Mouse (Mus musculus): ENCODE results near the gene Nexmif.
"Not testable (repeated sequence)": the region's sequence is repeated elsewhere in the genome, so short reads cannot be mapped to it uniquely, and the experiment has no call there.

The Nexmif gene

GRCm38 (mm10) chrX:104200736-104201591, at the start of gene Nexmif:
Nexmif (minus strand) TSS chrX:104201185.
- H3K36me3 ChIP-seq (ENCODE audit: control insufficient read depth, insufficient read depth, low read length, poor library complexity, severe bottlenecking): no peaks in the 10 kb centered on the region
- H3K27me3 ChIP-seq (ENCODE audit: control insufficient read depth, insufficient read depth, low read length, poor library complexity, severe bottlenecking): no peaks in the 10 kb centered on the region; the same call in 1 of the 2 replicates
- peak; percentile 14 for DNase-seq (ENCODE audit: low read depth, low spot score)

- Histone ChIP-seq H3K36me3 (ENCODE audit: control insufficient read depth, insufficient read depth, low read length, poor library complexity, severe bottlenecking) (no peaks in the 10 kb centered on the region), H3K27me3 (ENCODE audit: control insufficient read depth, insufficient read depth, low read length, poor library complexity, severe bottlenecking) (no peaks in the 10 kb centered on the region)
- DNase-seq (ENCODE audit: low read depth, low spot score): no peak
Observed at GRCm38 (mm10) chrX:104208701-104209100, 7.7 kb upstream of the Nexmif start.

DNA sequence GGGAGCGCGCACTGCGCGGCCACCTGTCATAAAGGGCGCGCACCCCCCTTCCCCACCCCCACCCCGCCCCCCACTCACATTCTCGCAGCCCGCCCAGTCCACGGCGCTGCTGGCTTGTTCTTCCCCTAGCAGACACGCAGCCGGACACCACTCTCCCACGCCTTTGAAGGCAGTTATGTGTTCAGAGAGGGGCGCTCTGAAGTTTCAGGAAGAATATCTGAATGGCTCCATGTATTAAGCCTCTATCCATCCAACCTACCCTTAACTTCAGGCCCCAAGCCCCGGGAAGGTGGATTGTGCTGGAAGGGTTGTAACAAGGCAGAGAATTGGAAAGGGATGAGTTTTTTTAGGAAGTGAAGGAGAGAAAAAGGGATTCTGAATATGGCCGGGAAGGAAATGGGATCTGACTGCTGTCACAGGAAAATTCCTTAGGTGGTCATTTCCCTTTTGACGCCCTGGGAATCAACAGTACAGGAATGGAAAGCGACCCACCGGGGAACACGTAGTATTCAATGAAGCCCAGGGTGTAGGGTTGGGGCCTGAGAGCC, 681 bp upstream of the Nexmif start:
- no peaks in the 10 kb centered on the region for H3K36me3 ChIP-seq (ENCODE audit: control insufficient read depth, insufficient read depth, low read length, poor library complexity, severe bottlenecking)
- no peaks in the 10 kb centered on the region; the same call in 1 of the 2 replicates for H3K27me3 ChIP-seq (ENCODE audit: control insufficient read depth, insufficient read depth, low read length, poor library complexity, severe bottlenecking)
- DNase-seq (ENCODE audit: low read depth, low spot score): no peak

DNA sequence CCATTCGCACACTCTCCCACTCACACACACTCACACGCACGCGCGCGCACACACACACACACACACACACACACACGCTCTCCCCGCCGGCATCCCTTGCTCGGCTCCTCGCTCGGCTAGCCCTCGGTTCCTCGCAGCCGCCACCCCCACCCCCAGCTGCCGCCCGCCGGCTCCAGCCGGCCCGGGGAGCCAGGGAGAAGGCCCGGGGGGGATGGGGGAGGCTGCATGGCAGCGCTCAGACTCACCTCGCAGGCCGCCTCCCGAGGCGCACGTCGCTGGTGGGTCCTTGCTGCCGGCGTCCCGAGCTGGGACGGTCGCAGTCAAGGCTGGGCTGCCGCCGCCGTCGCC, 623 bp downstream of the Nexmif start:
- H3K36me3 ChIP-seq (ENCODE audit: control insufficient read depth, insufficient read depth, low read length, poor library complexity, severe bottlenecking): no peaks in the 10 kb centered on the region
- DNase-seq (ENCODE audit: low read depth, low spot score): peak; percentile 6
- H3K27me3 ChIP-seq (ENCODE audit: control insufficient read depth, insufficient read depth, low read length, poor library complexity, severe bottlenecking): no peaks in the 10 kb centered on the region; the same call in 1 of the 2 replicates

DNA sequence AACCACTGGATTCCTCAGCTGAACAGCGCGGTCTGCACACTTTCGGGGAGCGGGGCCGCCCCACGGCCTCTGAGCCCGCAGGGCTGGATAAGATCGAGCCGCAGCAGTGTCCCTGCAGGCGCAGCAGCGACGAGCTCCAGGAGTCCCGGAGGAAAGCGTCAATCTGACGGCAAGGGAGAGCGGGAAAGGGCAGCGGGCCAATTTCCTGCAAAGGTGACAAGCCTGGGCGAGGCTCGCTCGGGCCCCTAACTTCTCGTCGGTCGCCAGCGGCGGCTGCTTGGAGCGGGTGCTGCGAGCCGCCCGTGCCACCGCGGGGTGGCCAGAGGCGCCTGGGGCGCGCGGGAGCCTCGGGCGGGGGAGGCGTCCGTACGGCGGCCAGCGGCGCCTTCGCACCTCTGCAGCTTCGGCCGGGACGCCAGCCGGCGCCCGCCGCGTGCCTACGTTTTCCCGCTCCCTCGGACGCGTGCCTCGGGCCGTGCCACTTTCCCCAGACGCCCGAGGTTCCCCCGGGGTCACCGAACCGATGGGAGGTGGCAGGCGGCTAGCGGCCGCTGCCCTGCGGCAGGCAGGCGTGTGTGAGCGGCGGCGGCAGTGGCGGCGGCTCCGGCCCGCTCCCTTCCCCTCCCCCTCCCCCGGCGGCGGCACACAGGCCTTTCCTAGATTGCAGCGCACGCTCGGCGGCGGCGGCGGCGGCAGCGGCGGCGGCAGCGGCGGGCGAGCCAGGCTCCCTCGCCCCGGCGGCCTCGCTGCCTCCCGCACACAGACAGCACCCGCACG, 1.2 kb downstream of the Nexmif start:
- peak; percentile 16 for DNase-seq (ENCODE audit: low read depth, low spot score)
- H3K27me3 ChIP-seq (ENCODE audit: control insufficient read depth, insufficient read depth, low read length, poor library complexity, severe bottlenecking): no peaks in the 10 kb centered on the region; the same call in 1 of the 2 replicates
- H3K36me3 ChIP-seq (ENCODE audit: control insufficient read depth, insufficient read depth, low read length, poor library complexity, severe bottlenecking): no peaks in the 10 kb centered on the region

DNA sequence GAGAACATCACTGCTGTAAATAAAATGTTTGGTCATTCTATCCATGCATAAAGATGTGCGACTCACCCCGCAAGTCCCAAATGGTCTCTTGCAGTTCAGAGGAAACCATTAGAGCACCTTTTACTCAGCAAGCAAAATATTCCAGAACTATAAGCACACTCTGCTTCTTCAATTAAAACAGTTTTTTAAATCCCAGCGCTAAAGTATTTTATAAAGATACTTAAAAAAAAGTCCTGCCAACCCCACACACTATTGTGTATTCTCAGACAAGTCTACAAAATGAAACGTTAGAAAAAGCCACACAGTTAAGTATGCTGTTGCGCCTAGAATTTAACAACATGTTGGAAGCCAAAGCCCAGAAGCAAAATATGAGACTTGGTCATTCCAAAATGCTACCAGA, 1.9 kb downstream of the Nexmif start:
- DNase-seq (ENCODE audit: low read depth, low spot score): no peak
- Histone ChIP-seq H3K36me3 (ENCODE audit: control insufficient read depth, insufficient read depth, low read length, poor library complexity, severe bottlenecking) (no peaks in the 10 kb centered on the region), H3K27me3 (ENCODE audit: control insufficient read depth, insufficient read depth, low read length, poor library complexity, severe bottlenecking) (no peaks in the 10 kb centered on the region; the same call in 1 of the 2 replicates)

DNA sequence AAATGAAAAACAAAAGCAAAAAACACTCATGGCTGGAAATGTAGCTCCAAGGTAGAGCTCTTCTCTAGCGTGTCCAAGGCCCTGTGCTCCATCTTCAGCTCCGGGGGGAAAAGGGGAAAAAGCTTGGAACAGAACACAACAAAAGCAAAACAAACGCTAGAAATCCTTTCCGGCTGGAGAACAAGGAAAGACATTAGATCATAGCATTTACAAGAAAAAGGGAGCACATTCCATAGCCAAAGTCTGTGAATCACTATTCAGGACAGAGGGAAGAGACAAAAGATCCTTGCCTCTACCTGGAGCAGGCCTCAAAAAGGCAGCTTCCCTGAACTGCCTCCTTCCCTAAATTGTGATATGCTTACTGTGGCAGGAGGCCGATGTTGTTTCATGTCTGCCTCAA, 4.4 kb downstream of the Nexmif start:
- no peaks in the 10 kb centered on the region; the same call in 1 of the 2 replicates for H3K27me3 ChIP-seq (ENCODE audit: control insufficient read depth, insufficient read depth, low read length, poor library complexity, severe bottlenecking)
- no peaks in the 10 kb centered on the region for H3K36me3 ChIP-seq (ENCODE audit: control insufficient read depth, insufficient read depth, low read length, poor library complexity, severe bottlenecking)
- DNase-seq (ENCODE audit: low read depth, low spot score): no peak

- DNase-seq (ENCODE audit: low read depth, low spot score): peak; percentile 60
- Histone ChIP-seq H3K36me3 (ENCODE audit: control insufficient read depth, insufficient read depth, low read length, poor library complexity, severe bottlenecking) (no peaks in the 10 kb centered on the region), H3K27me3 (ENCODE audit: control insufficient read depth, insufficient read depth, low read length, poor library complexity, severe bottlenecking) (no peaks in the 10 kb centered on the region)
Observed at GRCm38 (mm10) chrX:104179257-104179656, 21.7 kb downstream of the Nexmif start.

- no peak for DNase-seq (ENCODE audit: low read depth, low spot score)
- Histone ChIP-seq H3K36me3 (ENCODE audit: control insufficient read depth, insufficient read depth, low read length, poor library complexity, severe bottlenecking) (no peaks in the 10 kb centered on the region), H3K27me3 (ENCODE audit: control insufficient read depth, insufficient read depth, low read length, poor library complexity, severe bottlenecking) (no peaks in the 10 kb centered on the region)
Observed at GRCm38 (mm10) chrX:104150072-104150471, 50.9 kb downstream of the Nexmif start.

DNA sequence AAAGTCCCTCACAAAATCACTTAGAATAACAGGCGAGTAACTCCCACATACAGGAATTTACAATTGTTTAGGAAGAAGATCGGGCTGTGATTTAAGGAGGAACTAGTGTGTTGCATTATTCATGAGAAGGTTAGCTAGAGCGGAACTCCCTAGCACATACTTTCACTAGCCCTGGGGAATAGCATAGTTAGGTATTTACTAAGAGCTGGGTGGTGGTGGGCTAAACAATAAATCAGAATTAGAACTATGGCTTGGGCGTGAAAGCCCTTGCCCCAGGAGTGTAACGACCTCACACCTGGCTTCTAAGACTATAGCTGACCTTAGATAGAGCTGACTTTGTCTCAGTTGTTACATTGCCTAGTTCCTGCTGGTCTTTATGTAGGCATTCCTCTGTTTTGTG, 85.7 kb downstream of the Nexmif start:
- not testable (repeated sequence) for H3K36me3 ChIP-seq (ENCODE audit: control insufficient read depth, insufficient read depth, low read length, poor library complexity, severe bottlenecking); H3K27me3 ChIP-seq (ENCODE audit: control insufficient read depth, insufficient read depth, low read length, poor library complexity, severe bottlenecking); DNase-seq (ENCODE audit: low read depth, low spot score)

GRCm38 (mm10) chrX:104114596-104114995, 86.4 kb downstream of the Nexmif start:
- no peaks in the 10 kb centered on the region for H3K36me3 ChIP-seq (ENCODE audit: control insufficient read depth, insufficient read depth, low read length, poor library complexity, severe bottlenecking)
- no peak for DNase-seq (ENCODE audit: low read depth, low spot score)

DNA sequence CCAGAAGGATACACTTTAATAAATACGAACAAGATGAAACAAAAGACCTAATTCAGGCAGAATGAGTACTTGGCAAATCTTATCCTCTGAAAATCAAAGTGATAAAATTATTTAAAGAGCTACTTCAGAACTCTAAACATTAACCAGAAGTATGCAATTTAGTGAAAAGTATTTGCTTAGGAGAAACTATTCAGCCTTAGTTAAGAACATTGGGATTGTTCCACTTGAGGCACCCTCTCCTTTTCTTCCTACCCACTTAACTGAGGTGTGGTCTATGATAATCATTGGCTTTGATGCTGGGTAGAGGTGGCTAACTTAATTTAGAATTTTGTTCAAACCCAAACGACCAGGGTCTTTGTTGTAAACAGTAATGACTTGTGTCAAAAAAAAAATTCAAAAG, 146.1 kb downstream of the Nexmif start:
- no peak for DNase-seq (ENCODE audit: low read depth, low spot score)
- H3K27me3 ChIP-seq (ENCODE audit: control insufficient read depth, insufficient read depth, low read length, poor library complexity, severe bottlenecking): no peaks in the 10 kb centered on the region
- H3K36me3 ChIP-seq (ENCODE audit: control insufficient read depth, insufficient read depth, low read length, poor library complexity, severe bottlenecking): no peaks in the 10 kb centered on the region

More at GRCm38 (mm10) chrX:104114596-104114995, 86.4 kb downstream of the Nexmif start:
- no peaks in the 10 kb centered on the region for H3K27me3 ChIP-seq (ENCODE audit: control insufficient read depth, insufficient read depth, low read length, poor library complexity, severe bottlenecking)

- H3K36me3 ChIP-seq (ENCODE audit: control insufficient read depth, insufficient read depth, low read length, poor library complexity, severe bottlenecking): no peaks in the 10 kb centered on the region
- H3K27me3 ChIP-seq (ENCODE audit: control insufficient read depth, insufficient read depth, low read length, poor library complexity, severe bottlenecking): no peaks in the 10 kb centered on the region
- no peak for DNase-seq (ENCODE audit: low read depth, low spot score)
Observed at GRCm38 (mm10) chrX:104040276-104040675, 160.7 kb downstream of the Nexmif start.

GRCm38 (mm10) chrX:104033843-104034242, 167.1 kb downstream of the Nexmif start:
- Histone ChIP-seq H3K36me3 (ENCODE audit: control insufficient read depth, insufficient read depth, low read length, poor library complexity, severe bottlenecking) (no peaks in the 10 kb centered on the region), H3K27me3 (ENCODE audit: control insufficient read depth, insufficient read depth, low read length, poor library complexity, severe bottlenecking) (no peaks in the 10 kb centered on the region)
- DNase-seq (ENCODE audit: low read depth, low spot score): no peak

DNA sequence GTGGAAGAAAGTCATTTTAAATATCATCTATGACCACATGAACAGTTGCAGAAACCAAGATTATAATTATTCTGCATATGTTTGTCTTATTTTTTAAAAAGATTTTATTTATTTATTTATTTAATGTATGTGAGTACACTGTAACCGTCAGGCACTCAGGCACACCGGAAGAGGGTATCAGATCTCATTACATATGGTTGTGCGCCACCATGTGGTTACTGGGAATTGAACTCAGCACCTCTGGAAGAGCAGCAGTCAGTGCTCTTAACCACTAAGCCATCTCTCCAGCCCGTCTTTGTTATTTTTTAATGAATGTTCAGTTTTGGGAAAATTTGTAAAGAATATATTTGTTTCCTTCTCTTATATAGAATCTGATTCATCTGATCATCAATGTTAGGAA, 168.2 kb downstream of the Nexmif start:
- no peaks in the 10 kb centered on the region for H3K36me3 ChIP-seq (ENCODE audit: control insufficient read depth, insufficient read depth, low read length, poor library complexity, severe bottlenecking)
- DNase-seq (ENCODE audit: low read depth, low spot score): peak; percentile 1
- H3K27me3 ChIP-seq (ENCODE audit: control insufficient read depth, insufficient read depth, low read length, poor library complexity, severe bottlenecking): no peaks in the 10 kb centered on the region
